Mouse (Mus musculus): Measurements from ENCODE around the gene Appl1.

Appl1 gene

GRCm38 (mm10) chr14:26971106-26971789 is at the start of gene Appl1:
Appl1 (minus strand) TSS chr14:26971232.
- peak; percentile 8 to 32 for DNase-seq

DNA sequence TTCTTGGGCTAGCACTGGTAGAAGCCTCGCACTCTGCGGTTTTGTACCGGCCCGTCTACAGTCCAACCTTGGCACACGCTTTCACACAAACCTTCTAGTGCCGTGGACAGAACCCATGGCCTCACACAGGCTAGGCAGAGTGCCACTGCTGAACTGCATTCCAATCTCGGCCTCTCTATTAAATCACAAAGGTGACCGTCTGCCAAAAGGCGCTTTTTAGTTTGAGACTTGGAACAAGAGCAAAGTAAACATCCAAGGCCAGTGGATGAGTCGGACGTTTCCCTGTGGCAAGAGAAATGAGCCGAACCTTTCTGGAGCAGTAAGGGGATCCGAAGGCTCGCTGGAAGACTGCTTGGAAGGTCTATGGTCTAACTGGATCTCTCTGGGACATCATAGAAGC is 48.8 kb upstream of the Appl1 start:
- no peak for DNase-seq

DNA sequence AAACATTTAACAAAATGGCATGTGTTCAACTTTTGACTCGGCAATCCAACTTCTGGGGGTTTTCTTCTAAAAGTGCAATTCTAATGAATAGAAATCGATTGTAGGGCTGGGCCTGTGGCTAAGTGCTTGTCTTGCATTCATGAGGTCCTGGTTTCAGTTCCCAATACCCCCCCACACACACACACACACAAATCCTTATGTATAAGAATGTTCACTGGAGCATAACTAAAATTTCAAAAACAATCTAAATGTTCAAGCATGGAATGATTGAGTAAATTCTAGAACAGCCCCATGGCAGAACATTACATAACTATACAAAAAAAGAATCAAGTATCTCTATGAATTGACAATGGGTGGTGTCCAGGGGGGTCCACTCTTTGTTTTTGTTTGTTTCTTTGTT is 46.9 kb upstream of the Appl1 start:
- DNase-seq, result no peak

GRCm38 (mm10) chr14:27013658-27014057 is 42.6 kb upstream of the Appl1 start:
- DNase-seq, result no peak

GRCm38 (mm10) chr14:27011561-27011960 is 40.5 kb upstream of the Appl1 start:
- DNase-seq, result no peak

DNA sequence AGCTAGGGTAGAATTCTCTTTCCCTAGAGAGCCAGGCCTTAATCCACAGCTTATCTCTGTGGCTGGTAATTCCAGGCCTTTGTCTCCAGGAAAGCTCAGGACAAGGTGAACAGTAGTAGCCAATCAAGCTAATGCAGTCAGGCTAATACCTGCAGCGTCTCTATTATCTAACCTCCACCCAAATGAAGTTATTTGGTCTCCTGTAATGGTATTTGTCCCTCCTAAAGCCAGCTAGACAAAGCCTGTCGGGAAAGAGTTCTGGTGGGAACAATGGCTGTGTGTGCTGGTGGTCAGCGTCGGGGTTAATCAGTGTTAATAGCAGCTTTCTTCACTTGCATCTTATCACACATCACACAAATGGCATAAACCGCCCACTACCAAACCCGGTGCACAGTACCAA is 34.9 kb upstream of the Appl1 start:
- DNase-seq, result no peak

- peak in 1 of 2 experiments; percentile 18 for DNase-seq
Measured at GRCm38 (mm10) chr14:27004906-27005305, 33.9 kb upstream of the Appl1 start.

GRCm38 (mm10) chr14:27000386-27000785 is 29.4 kb upstream of the Appl1 start:
- DNase-seq, result no peak

GRCm38 (mm10) chr14:26996257-26996656 is 25.2 kb upstream of the Appl1 start:
- no peak for DNase-seq

- DNase-seq, result peak; percentile 49 to 50
Measured at GRCm38 (mm10) chr14:26994211-26994741, 23.2 kb upstream of the Appl1 start, which contains the start of gene Hesx1. Hesx1 (plus strand) TSS chr14:26994416.

- DNase-seq, result no peak
Measured at GRCm38 (mm10) chr14:26993427-26993826, 22.4 kb upstream of the Appl1 start.

- no peak for DNase-seq
Measured at GRCm38 (mm10) chr14:26991622-26992021, 20.6 kb upstream of the Appl1 start.

DNA sequence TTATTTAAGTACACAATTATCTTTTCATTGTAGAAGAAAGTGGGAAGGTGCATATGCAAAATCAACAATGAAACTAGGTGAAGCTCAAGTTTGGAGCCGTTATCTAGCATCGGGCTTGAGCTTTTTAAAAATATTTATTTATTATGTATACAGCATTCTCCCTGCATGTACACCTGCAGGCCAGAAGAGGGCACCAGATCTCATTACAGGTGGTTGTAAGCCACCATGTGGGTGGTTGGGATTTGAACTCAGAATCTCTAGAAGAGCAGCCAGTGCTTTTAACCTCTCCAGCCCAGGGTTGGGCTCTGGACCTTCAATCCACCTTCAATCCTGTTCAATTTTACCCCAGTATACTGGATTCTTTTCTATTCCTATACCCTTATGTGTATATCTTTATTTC is 17.7 kb upstream of the Appl1 start:
- DNase-seq, result peak in 1 of 2 experiments; percentile 22

DNA sequence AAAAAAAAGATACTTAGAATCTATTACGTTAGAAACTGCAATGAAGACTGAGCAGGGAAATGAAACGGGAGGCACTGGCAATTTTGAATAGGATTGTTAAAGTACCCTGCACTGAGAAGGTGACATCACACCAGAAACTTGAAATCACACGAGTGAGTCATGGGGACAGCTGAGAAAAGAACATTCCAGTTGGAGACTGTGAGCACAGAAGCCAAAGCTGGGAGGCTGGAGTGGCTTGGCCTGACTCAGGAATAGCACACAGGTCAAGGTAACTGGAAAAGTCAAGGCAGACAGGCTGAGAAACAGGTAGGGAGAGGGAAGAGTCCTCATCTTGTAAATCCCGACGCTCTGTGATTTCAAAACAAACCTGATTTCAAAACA is 11.1 kb upstream of the Appl1 start:
- DNase-seq, result no peak

DNA sequence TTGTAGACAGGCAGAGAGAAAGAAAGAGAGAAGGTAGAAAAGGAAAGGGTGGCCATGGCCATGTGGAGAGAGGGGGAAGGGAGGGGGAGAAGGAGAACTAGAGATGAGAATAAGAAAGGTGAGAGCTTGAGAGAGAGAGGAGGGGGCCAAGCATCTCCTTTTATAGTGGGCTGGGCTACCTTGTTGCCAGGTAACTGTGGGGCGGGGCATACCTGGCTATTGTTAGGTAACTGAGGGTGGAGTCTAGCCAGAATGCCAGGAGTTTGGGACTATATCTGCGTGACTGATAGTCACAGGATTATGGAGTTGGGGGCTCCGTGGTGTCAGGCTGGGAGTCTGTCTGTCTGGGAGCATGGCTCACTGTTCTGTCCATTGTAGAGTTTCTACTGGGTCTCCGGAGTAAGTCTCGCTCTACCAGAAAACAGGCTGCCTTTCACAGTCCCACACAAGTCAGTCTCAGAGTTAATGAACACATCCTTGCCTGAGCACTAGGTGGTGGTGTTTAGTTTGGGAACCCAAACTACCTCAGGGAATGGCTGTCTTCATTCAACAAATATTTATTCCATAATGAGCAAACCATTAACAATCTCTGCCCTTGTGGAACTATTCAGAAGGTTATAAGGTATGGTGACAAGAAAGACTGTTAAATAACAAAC is 10.6 kb upstream of the Appl1 start:
- DNase-seq, result no peak

DNA sequence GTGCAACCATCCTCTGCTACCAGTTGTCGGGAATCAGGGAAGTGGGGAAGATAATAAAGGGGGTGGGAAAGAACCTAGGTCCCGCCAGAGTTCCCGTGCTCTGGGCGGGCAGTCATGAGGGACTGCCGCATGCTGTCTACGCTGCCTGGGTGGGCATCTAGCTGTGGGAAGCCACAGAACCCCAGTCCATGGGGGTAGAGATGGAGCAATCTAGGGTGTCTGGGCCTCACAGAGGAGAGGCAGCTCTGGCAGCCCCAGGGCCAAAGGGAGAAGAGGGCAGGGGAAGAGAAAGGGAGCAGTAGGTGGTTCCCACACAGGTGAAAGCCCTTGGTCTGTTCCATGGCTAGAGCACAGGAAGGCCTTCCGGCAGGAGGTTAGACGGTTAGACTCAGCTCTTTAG is 10.0 kb upstream of the Appl1 start:
- no peak for DNase-seq

DNA sequence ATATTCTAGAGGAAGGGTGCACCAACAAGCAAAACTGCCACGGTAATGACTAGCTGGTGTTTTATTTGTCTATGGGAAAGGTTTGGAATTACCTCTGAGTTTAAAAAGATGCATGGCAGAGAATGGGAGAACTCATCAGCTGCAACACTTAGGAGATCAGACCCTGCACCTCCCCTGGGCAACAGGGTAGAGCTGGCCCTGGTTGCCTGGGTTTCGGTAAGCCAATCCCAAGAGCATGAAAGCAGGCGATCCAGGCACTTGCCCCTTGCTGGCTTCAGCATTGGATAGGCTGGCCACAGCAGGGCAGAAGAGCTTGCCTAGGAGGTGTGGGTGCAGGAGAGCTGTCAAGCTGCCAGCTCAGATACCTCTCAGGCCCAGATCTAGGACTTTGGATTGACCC is 8.8 kb upstream of the Appl1 start:
- DNase-seq, result no peak

- DNase-seq, result peak in 1 of 2 experiments; percentile 7
Measured at GRCm38 (mm10) chr14:26977500-26977899, 6.5 kb upstream of the Appl1 start.

GRCm38 (mm10) chr14:26976212-26976611 is 5.2 kb upstream of the Appl1 start:
- peak; percentile 20 to 25 for DNase-seq

DNA sequence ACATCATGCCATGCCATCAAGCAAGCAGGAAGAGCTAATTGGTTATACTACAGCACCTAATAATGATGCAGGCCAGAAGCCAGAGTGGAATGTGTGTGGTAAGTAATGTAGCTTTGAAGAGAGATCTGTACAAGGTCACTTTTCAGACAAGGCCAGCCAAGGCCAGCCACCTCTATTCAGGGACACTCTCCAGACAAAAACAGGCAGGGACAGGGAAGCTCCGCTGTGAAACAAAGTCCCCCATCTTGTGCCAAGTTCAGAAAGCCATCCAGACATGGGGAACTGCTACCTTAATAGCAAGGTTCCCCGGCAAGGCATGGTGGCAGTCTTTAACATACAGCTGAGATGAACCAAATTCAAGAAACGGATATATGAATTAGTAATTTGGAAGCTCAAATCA is 4.5 kb upstream of the Appl1 start:
- no peak for DNase-seq

DNA sequence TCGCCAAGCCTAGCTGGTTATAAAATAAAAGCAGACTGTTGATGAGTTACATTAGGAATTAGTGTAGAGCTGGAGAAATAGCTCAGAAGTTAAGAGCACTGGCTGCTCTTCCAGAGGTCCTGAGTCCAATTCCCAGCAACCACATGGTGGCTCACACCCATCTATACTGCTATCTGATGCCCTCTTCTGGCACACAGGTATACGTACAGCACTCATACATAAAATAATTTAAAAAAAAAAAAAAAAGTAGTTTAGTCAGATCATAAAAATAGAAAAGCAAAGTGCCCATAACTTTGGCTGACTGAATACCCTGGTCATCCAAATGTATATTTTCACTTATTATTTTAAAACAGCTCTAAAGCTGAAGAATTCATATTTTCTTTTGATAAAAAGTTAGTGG is 2.1 kb upstream of the Appl1 start:
- DNase-seq, result no peak

- DNase-seq, result peak; percentile 100
Measured at GRCm38 (mm10) chr14:26970439-26970932, 546 bp downstream of the Appl1 start.

DNA sequence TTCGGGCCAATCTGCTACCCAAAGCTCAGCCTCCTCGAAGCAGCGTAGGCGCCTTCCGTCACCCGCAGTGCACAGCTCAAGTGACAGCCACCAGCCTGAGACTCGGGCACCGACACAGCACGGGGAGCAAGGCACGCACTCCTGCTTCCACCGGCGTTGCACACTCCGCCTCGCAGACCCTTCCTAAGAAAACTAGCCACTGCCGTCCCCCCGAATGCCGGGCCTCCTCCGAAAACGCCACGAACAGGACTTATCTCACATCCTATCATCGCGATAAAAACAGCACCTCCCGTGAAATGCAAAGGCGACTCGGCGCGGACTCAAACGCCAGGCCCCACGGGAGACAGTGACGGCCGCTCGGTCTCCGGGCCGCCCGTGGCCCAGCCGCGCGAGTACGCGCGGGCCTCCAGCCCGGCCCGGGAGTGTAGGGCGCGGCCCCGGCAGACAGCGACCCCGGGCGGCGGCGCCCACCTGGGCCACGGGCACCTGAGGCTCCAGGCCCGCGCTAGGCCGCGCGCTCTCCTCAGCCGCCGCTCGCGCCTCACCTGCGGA is 1.1 kb downstream of the Appl1 start:
- DNase-seq, result peak; percentile 80 to 87

DNA sequence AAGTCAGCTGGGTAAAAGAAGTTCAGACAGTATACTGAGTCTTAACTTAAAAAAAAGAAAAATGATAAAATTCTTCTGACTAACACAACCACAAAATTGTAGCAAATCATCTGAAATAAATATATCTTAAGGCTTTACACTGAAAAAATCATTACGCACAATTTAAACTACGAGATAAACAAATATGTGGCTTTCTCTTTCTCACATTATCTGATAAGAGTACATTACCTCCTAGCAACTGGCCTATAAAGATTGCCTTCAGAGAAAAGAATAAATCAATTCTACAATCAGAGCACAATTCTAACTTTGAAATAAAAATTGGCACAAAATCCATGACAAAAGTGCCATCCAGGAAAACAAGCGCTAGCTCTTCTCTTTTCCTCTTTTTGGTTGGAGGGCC is 1.9 kb downstream of the Appl1 start:
- no peak for DNase-seq

Data from cerebellum, postnatal 10 days (tissue).